Mouse (Mus musculus): ENCODE results near the gene St3gal2. TPM values are rescaled to one million over a fixed set of nuclear protein-coding genes. Genes with fewer than 3 reads are reported as not detected.

St3gal2 gene
- polyA plus RNA-seq (2015; fragmentation: Nextera tagmentation; extraction: Ambion mirVana) = 25.2 and 27.4 TPM in 2 replicates

DNA sequence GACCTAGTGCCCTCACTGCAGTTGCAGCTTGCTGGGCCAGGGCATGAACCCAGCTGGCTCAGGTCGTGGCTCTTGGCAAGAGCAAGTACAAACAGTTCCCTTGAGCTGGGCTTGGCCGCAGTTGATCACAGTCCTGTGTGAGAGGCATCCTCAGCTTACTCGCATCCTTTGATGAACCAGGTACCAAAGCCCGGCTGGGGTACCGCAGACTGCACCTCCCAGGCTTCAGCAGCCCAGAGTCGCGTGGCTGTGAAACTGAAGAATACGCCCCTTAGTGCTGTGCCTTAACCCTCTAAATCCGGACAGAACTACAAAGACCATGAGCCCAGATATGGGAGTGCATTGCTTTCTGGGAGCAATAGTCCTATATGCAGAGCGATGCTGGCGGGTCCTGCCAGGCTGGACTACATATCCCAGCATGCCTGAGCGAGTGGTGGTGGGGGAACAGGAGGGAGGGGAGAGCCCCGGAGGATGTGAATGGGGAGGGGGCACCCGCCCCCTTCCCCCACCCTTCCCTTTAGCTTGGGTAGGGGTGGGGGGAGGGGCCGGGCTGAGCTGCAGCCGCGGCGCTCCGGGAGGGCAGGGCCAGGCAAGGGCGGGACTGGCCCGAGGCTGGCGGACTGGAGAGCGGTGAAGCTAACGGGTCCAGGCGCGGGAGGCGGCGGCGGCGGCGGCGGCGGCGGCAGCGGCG, at the start of gene St3gal2:
Gene St3gal2 (plus strand): TSS at position 582 of the 691 bp plus-strand sequence.
- Histone ChIP-seq H3K4me1 (peaks cover 45% of the 10 kb centered on the region), H3K9me3 (replicated peaks) (no peaks in the 10 kb centered on the region)
- under 1% methylated on average over 25 of the region's 36 CpGs for WGBS

GRCm38 (mm10) chr8:110870501-110870900, 49.2 kb upstream of the St3gal2 start:
- Histone ChIP-seq H3K9ac (no peak overlapping the region), H3K27me3 (no peaks in the 10 kb centered on the region), H3K27ac (no peak overlapping the region), H3K4me3 (replicated peaks) (no peak overlapping the region), H3K9me3 (replicated peaks) (no peaks in the 10 kb centered on the region), H3K4me1 (no peaks in the 10 kb centered on the region), H3K36me3 (peaks cover 98% of the 10 kb centered on the region), H3K4me2 (no peak overlapping the region)
- ATAC-seq (replicated peaks; ENCODE audit: low FRiP score) = no peak
- 92% methylated on average over 2 of the region's 2 CpGs for WGBS

More for the DNA sequence above, at the start of gene St3gal2:
- peak; percentile 96 for ATAC-seq (replicated peaks; ENCODE audit: low FRiP score)
- peak within 1 kb of the TSS; percentile 84 for H3K4me2 ChIP-seq
- H3K9ac ChIP-seq = peak within 1 kb of the TSS; percentile 88
- H3K36me3 ChIP-seq = peaks cover 9% of the 10 kb centered on the region; the same call in 1 of the 2 replicates
- H3K4me3 ChIP-seq (replicated peaks) = peak within 1 kb of the TSS; percentile 91
- peak within 1 kb of the TSS; percentile 84 for H3K27ac ChIP-seq
- H3K27me3 ChIP-seq = no peaks in the 10 kb centered on the region

DNA sequence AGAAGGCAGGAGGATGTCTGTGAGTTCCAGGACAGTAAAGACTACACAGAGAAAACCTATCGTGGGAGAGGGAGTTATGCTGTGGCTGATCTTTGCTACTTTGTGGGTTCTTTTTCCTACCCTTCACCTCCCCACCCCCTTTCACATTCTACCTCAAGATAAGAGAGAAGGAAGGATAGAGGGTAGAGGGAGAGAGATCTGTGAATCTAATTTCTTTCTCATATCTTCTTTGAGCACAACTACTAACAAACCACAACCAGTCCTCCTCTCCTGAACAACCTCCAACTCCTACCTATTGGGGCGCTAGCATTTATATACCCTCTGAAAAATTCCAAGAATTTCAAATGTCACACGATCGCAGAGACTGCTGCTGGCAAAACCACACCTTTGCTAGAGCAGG, 41.9 kb upstream of the St3gal2 start:
- no peak overlapping the region for H3K4me3 ChIP-seq (replicated peaks)
- peaks cover 98% of the 10 kb centered on the region for H3K36me3 ChIP-seq
- no peak overlapping the region for H3K4me2 ChIP-seq
- no peak for ATAC-seq (replicated peaks; ENCODE audit: low FRiP score)
- H3K4me1 ChIP-seq = no peaks in the 10 kb centered on the region
- 87% methylated on average over 4 of the region's 4 CpGs for WGBS
- no peak overlapping the region for H3K27ac ChIP-seq
- H3K9ac ChIP-seq = no peak overlapping the region
- no peaks in the 10 kb centered on the region for H3K9me3 ChIP-seq (replicated peaks)
- no peaks in the 10 kb centered on the region for H3K27me3 ChIP-seq

GRCm38 (mm10) chr8:110881741-110882310, 37.9 kb upstream of the St3gal2 start:
- H3K36me3 ChIP-seq = peaks cover 92% of the 10 kb centered on the region
- ATAC-seq (replicated peaks; ENCODE audit: low FRiP score) = no peak
- H3K4me1 ChIP-seq = no peaks in the 10 kb centered on the region
- H3K9ac ChIP-seq = no peak overlapping the region
- WGBS = 92% methylated on average over 10 of the region's 10 CpGs
- no peaks in the 10 kb centered on the region for H3K27me3 ChIP-seq
- H3K9me3 ChIP-seq (replicated peaks) = no peaks in the 10 kb centered on the region
- H3K4me2 ChIP-seq = no peak overlapping the region
- H3K4me3 ChIP-seq (replicated peaks) = no peak overlapping the region
- no peak overlapping the region for H3K27ac ChIP-seq

- Histone ChIP-seq H3K9me3 (replicated peaks) (no peaks in the 10 kb centered on the region), H3K36me3 (peaks cover 88% of the 10 kb centered on the region), H3K27me3 (no peaks in the 10 kb centered on the region), H3K4me2 (no peak overlapping the region), H3K27ac (no peak overlapping the region), H3K4me3 (replicated peaks) (no peak overlapping the region), H3K9ac (no peak overlapping the region), H3K4me1 (no peaks in the 10 kb centered on the region)
- ATAC-seq (replicated peaks; ENCODE audit: low FRiP score) = no peak
- 87% methylated on average over 18 of the region's 18 CpGs for WGBS
These were observed 35.9 kb upstream of the St3gal2 start for GRCm38 (mm10) chr8:110883824-110884223.

- ATAC-seq (replicated peaks; ENCODE audit: low FRiP score) = no peak
- Histone ChIP-seq H3K4me2 (no peak overlapping the region), H3K9me3 (replicated peaks) (no peaks in the 10 kb centered on the region), H3K36me3 (peaks cover 72% of the 10 kb centered on the region), H3K27me3 (no peaks in the 10 kb centered on the region), H3K4me3 (replicated peaks) (no peak overlapping the region), H3K4me1 (no peaks in the 10 kb centered on the region), H3K27ac (no peak overlapping the region), H3K9ac (no peak overlapping the region)
- 84% methylated on average over 3 of the region's 3 CpGs for WGBS
These were observed 33.1 kb upstream of the St3gal2 start for GRCm38 (mm10) chr8:110886634-110887033.

GRCm38 (mm10) chr8:110887551-110887950, 32.2 kb upstream of the St3gal2 start:
- no peak overlapping the region for H3K27ac ChIP-seq
- H3K4me1 ChIP-seq = no peaks in the 10 kb centered on the region
- H3K27me3 ChIP-seq = no peaks in the 10 kb centered on the region
- H3K4me2 ChIP-seq = no peak overlapping the region
- peaks cover 67% of the 10 kb centered on the region for H3K36me3 ChIP-seq
- 92% methylated on average over 10 of the region's 10 CpGs for WGBS
- H3K9ac ChIP-seq = no peak overlapping the region
- H3K9me3 ChIP-seq (replicated peaks) = no peaks in the 10 kb centered on the region
- no peak overlapping the region for H3K4me3 ChIP-seq (replicated peaks)
- no peak for ATAC-seq (replicated peaks; ENCODE audit: low FRiP score)

DNA sequence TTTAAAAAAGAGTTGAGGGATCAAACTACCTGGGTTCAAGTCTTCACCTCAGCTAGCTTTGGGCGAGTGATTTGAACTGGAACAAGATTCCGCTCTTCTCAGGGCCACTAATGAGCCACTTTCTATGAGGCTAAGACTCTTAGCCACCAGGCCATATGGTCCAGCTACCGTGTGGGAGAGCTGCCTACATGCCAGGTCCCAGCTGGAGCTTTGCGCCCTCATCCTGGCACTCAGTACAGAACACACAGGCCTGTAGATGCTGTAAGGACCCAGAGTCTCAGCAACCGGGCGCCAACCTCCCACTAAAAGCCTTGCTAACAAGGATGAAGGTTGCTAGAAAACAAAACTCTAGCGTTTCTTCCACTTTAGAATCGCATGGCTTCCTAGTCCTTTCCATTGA, 31.3 kb upstream of the St3gal2 start:
- WGBS = 91% methylated on average over 8 of the region's 8 CpGs
- H3K9me3 ChIP-seq (replicated peaks) = no peaks in the 10 kb centered on the region
- no peak for ATAC-seq (replicated peaks; ENCODE audit: low FRiP score)
- no peak overlapping the region for H3K4me3 ChIP-seq (replicated peaks)
- no peaks in the 10 kb centered on the region for H3K4me1 ChIP-seq
- no peak overlapping the region for H3K9ac ChIP-seq
- H3K36me3 ChIP-seq = peaks cover 63% of the 10 kb centered on the region
- H3K27ac ChIP-seq = no peak overlapping the region
- no peak overlapping the region for H3K4me2 ChIP-seq
- no peaks in the 10 kb centered on the region for H3K27me3 ChIP-seq

DNA sequence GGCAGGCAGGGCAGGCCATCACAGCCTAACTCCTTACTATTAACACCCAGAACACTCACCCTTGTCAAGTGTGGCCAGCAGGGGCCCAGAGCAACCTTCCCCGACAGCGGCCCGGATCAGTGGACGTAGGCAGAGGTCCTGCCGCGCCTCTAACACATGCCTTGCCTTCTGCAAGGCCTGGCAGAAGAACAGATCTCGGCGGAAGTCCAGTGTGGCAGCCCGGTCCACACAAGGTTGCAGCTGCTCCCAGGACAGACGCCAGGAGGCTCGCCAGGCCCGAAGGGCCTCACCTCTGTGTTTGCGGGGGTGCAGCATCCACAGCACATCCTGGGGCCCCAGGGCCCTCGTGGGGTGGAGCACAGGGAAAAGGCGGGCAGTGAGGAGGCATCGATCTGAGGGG, 30.9 kb upstream of the St3gal2 start:
- Histone ChIP-seq H3K9ac (no peak overlapping the region), H3K36me3 (peaks cover 58% of the 10 kb centered on the region), H3K4me1 (no peaks in the 10 kb centered on the region), H3K9me3 (replicated peaks) (no peaks in the 10 kb centered on the region), H3K4me2 (no peak overlapping the region), H3K27ac (no peak overlapping the region), H3K4me3 (replicated peaks) (no peak overlapping the region), H3K27me3 (no peaks in the 10 kb centered on the region)
- ATAC-seq (replicated peaks; ENCODE audit: low FRiP score) = no peak
- 90% methylated on average over 16 of the region's 16 CpGs for WGBS

DNA sequence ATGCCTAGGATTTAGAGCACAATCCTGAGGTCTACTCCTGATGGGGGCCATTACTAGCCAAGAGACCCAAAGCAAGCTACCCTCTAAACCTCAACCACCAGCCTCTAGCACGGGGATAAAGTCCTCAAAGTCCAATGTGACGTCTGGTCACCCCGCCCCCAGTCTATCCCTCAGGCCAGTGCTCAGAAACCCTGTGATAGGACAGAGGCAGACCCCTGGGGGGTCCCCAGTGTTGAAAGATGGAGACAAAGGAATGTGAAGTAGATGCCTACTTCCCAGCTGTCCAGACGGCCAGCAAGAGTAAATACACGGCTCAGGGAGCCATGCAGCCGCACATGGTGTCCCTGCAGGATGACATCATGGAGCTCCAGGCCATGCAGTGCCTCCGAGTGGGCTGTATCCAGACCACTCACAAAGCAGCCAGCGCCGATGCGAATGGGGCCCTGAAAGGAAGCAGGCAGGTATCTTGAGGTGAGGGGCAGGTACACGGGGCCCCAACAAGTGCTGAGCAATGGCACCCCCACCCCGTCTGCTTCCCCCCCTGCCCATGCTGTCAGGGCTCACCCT, 29.7 kb upstream of the St3gal2 start:
- WGBS = 77% methylated on average over 12 of the region's 12 CpGs
- no peaks in the 10 kb centered on the region for H3K9me3 ChIP-seq (replicated peaks)
- peaks cover 52% of the 10 kb centered on the region for H3K36me3 ChIP-seq
- H3K4me3 ChIP-seq (replicated peaks) = no peak overlapping the region
- ATAC-seq (replicated peaks; ENCODE audit: low FRiP score) = no peak
- H3K4me2 ChIP-seq = no peak overlapping the region
- H3K4me1 ChIP-seq = no peaks in the 10 kb centered on the region
- no peaks in the 10 kb centered on the region for H3K27me3 ChIP-seq
- H3K27ac ChIP-seq = no peak overlapping the region
- H3K9ac ChIP-seq = no peak overlapping the region

DNA sequence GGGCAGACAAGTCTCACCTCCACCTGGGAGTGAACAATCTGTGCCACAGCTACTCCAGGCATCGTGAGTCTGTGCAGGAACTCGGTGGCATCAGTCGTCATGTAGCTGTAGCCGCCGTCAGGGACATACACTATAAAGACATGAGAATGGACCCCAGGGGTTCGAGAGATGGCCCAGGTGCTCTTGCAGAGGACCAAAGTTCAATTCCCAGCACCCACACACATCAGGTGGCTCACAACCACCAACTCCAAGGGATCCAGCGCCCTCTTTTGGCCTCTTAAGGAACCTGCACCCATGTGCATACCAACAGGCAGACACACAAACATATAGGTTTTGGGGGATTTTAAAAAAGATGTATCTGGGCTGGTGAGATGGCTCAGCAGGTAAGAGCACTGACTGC, 27.7 kb upstream of the St3gal2 start:
- Histone ChIP-seq H3K27me3 (no peaks in the 10 kb centered on the region), H3K4me3 (replicated peaks) (no peak overlapping the region), H3K27ac (no peak overlapping the region), H3K9me3 (replicated peaks) (no peaks in the 10 kb centered on the region), H3K9ac (no peak overlapping the region), H3K4me2 (no peak overlapping the region), H3K4me1 (no peaks in the 10 kb centered on the region), H3K36me3 (peaks cover 40% of the 10 kb centered on the region)
- WGBS = 88% methylated on average over 7 of the region's 7 CpGs
- no peak for ATAC-seq (replicated peaks; ENCODE audit: low FRiP score)

- no peaks in the 10 kb centered on the region for H3K9me3 ChIP-seq (replicated peaks)
- no peak overlapping the region for H3K9ac ChIP-seq
- no peak overlapping the region for H3K27ac ChIP-seq
- no peaks in the 10 kb centered on the region for H3K4me1 ChIP-seq
- no peak overlapping the region for H3K4me2 ChIP-seq
- peaks cover 34% of the 10 kb centered on the region for H3K36me3 ChIP-seq
- 95% methylated on average over 2 of the region's 2 CpGs for WGBS
- H3K4me3 ChIP-seq (replicated peaks) = no peak overlapping the region
- ATAC-seq (replicated peaks; ENCODE audit: low FRiP score) = no peak
- no peaks in the 10 kb centered on the region for H3K27me3 ChIP-seq
These were observed 26.8 kb upstream of the St3gal2 start for GRCm38 (mm10) chr8:110892913-110893312.
